Mouse (Mus musculus): ENCODE results near the gene Nlrp14.
"Not testable (repeated sequence)": the region's sequence is repeated elsewhere in the genome, so short reads cannot be mapped to it uniquely, and the experiment has no call there.

Nlrp14 gene

DNA sequence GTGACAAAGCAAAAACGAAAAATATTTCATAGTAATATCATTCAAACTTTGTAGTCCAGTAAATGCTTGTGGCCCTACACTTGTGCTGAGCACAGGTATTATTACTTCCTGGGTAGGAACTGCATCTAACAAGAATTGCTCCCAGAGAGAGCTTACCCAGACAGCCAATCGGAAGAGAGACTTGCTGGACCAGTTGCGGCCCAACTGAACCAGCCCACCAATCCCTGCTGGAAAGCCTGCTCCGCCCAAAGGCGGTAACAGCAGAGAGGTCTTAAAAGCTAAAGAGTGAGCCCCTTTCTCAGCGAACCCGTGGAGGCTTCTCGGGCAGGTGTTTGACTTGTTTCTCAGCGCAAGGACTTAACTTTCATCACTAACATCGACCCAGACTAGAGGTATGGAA, at the start of gene Nlrp14:
Gene Nlrp14, plus strand, starts transcription at position 301 of the 400 bp plus-strand sequence.
- DNase-seq = no peak

DNA sequence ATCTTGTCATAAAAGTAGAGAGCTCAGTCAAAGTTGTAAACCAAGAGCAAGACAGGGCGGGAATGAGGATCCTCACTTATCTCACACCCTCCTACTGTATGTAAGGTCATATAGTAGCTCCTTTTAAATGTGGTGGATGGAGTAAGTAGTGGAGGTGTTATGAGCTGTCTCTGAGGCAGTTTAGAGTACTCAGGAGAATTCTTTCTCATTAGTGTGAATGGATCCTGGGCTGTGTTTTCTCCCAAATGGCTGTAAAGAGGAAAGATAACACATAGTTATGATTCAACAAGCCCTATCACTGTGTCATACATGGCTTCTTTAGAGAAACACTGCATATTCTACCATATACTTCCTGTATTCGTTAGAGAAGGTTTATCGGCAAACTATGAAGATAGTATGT, 35.8 kb upstream of the Nlrp14 start, which contains the start of gene Olfr715:
Gene Olfr715, minus strand, starts transcription at position 101 of the 400 bp plus-strand sequence.
- DNase-seq = not testable (repeated sequence)

- not testable (repeated sequence) for DNase-seq
These were observed 28.8 kb upstream of the Nlrp14 start, which contains the start of gene Olfr716 for GRCm38 (mm10) chr7:107138027-107138426. Gene Olfr716 (plus strand): TSS chr7:107138327.

- DNase-seq = no peak
These were observed 13.6 kb downstream of the Nlrp14 start for GRCm38 (mm10) chr7:107180406-107180805.

GRCm38 (mm10) chr7:107201817-107202216, 35.0 kb downstream of the Nlrp14 start:
- no peak for DNase-seq

- DNase-seq = no peak
These were observed 41.1 kb downstream of the Nlrp14 start for GRCm38 (mm10) chr7:107207843-107208242.

- no peak for DNase-seq
These were observed 42.5 kb downstream of the Nlrp14 start, which contains the start of gene Rbmxl2 for GRCm38 (mm10) chr7:107209204-107209860. Gene Rbmxl2 (plus strand): TSS chr7:107209445.

DNA sequence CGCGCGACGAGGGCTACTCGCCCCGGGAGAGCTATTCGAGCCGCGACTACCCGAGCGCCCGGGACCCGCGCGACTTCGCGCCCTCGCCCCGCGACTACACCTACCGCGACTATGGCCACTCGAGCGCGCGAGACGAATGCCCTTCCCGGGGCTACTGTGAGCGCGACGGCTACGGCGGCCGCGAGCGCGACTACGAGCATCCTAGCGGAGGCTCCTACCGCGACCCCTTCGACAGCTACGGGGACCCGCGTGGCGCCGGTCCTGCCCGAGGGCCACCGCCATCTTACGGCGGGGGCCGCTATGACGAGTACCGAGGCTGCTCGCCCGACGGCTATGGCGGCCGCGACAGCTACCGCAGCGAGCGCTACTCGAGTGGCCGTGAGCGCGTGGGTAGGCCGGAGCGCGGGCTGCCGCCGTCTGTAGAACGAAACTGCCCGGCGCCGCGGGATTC, 43.4 kb downstream of the Nlrp14 start:
- DNase-seq = no peak

- DNase-seq = peak; percentile 28
These were observed 48.9 kb downstream of the Nlrp14 start for GRCm38 (mm10) chr7:107215723-107216122.

DNA sequence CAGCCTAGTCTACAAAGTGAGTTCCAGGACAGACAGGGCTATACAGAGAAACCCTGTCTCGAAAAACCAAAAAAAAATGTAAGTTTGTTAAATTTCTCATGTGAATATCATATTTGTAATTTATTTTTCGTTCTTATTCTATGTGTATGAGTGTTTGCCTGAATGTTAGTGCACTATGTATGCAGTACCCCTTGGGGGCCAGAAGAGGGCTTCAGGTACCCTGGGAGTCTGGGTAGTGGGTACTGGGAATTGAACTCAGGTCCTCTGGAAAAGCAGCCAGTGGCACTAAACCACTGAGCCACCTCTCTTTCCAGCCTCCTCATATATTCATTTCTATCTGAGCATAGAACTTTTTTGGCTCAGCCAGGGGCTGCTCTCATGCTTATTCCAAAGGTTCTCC, 50.1 kb downstream of the Nlrp14 start:
- DNase-seq = no peak

- DNase-seq = no peak
These were observed 70.1 kb downstream of the Nlrp14 start for GRCm38 (mm10) chr7:107236854-107237253.

GRCm38 (mm10) chr7:107237498-107237897, 70.7 kb downstream of the Nlrp14 start:
- DNase-seq = no peak

DNA sequence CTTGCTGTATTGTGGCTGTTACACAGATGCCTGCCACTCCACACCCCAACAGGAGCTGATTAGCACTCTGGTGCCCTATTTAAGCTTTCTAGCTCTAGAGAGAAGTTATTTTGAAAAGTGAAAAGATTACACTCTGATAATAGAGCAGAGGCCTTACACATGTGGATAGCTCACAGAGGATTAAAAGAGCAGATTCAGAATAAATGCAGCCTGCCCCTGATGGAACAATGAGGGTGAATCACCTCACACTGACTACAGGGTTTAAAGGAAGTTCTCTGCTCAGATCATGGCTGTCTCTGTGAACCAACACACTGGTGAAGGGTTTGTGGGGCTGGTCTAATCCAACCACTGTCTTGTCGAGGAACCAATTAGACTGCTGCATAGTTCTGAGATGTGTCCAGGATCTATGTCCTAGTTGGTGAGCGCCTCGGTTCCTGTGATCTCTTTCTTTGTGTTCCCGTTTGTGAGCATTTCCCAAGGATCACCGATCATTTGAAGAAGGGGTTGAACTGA, 74.6 kb downstream of the Nlrp14 start:
- DNase-seq = no peak

Data from cerebellum, adult 11 months (tissue).